Mouse (Mus musculus) MEL (cell line): Measurements from ENCODE around the gene Mtmr11. TPM values are rescaled to one million over a fixed set of nuclear protein-coding genes. Genes with fewer than 3 reads are reported as not detected.
A peak's percentile ranks its signal among the peaks of the same experiment; 100 is the strongest.

ENCODE experiments used
- DNase-seq: peaks from one replicate; pipeline ENCODE4 v3.0.0; 2011; ENCODE audit warnings: low read depth, low spot score
- H3K27ac ChIP-seq: 2 replicates; pipeline ENCODE4 v1.5.1; 2012; ENCODE audit warnings: low read depth, mild to moderate bottlenecking, control low read depth, low read length, moderate library complexity; ENCODE audit not compliant: control insufficient read depth
- H3K27me3 ChIP-seq, 2 experiments: fragments of 150-350 bp in 1 of 2; sonication (generic) in 1 of 2; 2 replicates each; pipeline ENCODE4 v1.6.1; 2012; ENCODE audit warnings: low read length in 2 of 2, mild to moderate bottlenecking in 2 of 2, improper control_type of control experiment in 1 of 2, moderate library complexity in 1 of 2; ENCODE audit not compliant: insufficient read depth in 2 of 2, control insufficient read depth in 1 of 2
- H3K36me3 ChIP-seq, 2 experiments: 2 replicates each; pipeline ENCODE4 v1.6.1; 2012 to 2014; ENCODE audit warnings: low read length in 2 of 2, improper control_type of control experiment in 1 of 2, inconsistent platforms in 1 of 2, mild to moderate bottlenecking in 1 of 2; ENCODE audit not compliant: insufficient read depth in 2 of 2, control insufficient read depth in 1 of 2
- H3K4me1 ChIP-seq, 2 experiments: fragments of 150-350 bp in 1 of 2; sonication (generic) in 1 of 2; 2 replicates each; pipeline ENCODE4 v1.6.1; 2012; ENCODE audit warnings: low read length in 2 of 2, improper control_type of control experiment in 1 of 2, mild to moderate bottlenecking in 1 of 2; ENCODE audit not compliant: insufficient read depth in 2 of 2, control insufficient read depth in 1 of 2
- H3K4me3 ChIP-seq, 2 experiments: fragments of 150-350 bp in 1 of 2; sonication (generic) in 1 of 2; 2 replicates each; pipeline ENCODE4 v1.5.1; 2012; ENCODE audit warnings: low read depth in 2 of 2, low read length in 2 of 2, mild to moderate bottlenecking in 2 of 2, moderate library complexity in 2 of 2, control low read depth in 1 of 2, improper control_type of control experiment in 1 of 2; ENCODE audit not compliant: control insufficient read depth in 1 of 2, insufficient read depth in 1 of 2
- H3K79me2 ChIP-seq: 2 replicates; pipeline ENCODE4 v1.6.1; 2012; ENCODE audit warnings: mild to moderate bottlenecking, low read length, moderate library complexity; ENCODE audit not compliant: control insufficient read depth, poor library complexity, insufficient read depth
- H3K9ac ChIP-seq: 2 replicates; pipeline ENCODE4 v1.6.1; 2012; ENCODE audit warnings: low read depth, mild to moderate bottlenecking, control low read depth, low read length, moderate library complexity; ENCODE audit not compliant: control insufficient read depth, poor library complexity, severe bottlenecking
- H3K9me3 ChIP-seq: fragments of 150-350 bp; sonication (generic); replicated peaks from 2 replicates; pipeline ENCODE4 v1.6.1; 2012; ENCODE audit warnings: mild to moderate bottlenecking, low read length, improper control_type of control experiment, moderate library complexity; ENCODE audit not compliant: insufficient read depth
- BHLHE40 ChIP-seq: IDR thresholded peaks from 2 replicates; pipeline ENCODE4 v1.6.1; 2012; ENCODE audit warnings: low read depth, mild to moderate bottlenecking, inconsistent platforms, low read length, improper control_type of control experiment, borderline replicate concordance
- CHD2 ChIP-seq: IDR thresholded peaks from 2 replicates; pipeline ENCODE4 v1.6.1; 2011; ENCODE audit warnings: low read length, improper control_type of control experiment
- CTCF ChIP-seq, 3 experiments: IDR thresholded peaks in 2 of 3; conservative IDR thresholded peaks in 1 of 3; 2 replicates each; pipeline ENCODE4 v1.5.1; 2011 to 2012; ENCODE audit warnings: low read length in 3 of 3, low read depth in 2 of 3, mild to moderate bottlenecking in 2 of 3, improper control_type of control experiment in 1 of 3, inconsistent platforms in 1 of 3, mixed read lengths in 1 of 3, moderate library complexity in 1 of 3; ENCODE audit not compliant: control insufficient read depth in 1 of 3, insufficient read depth in 1 of 3, poor library complexity in 1 of 3, severe bottlenecking in 1 of 3
- E2F4 ChIP-seq: IDR thresholded peaks from 2 replicates; pipeline ENCODE4 v1.6.1; 2011; ENCODE audit warnings: low read depth, low read length, improper control_type of control experiment, borderline replicate concordance
- ELF1 ChIP-seq: IDR thresholded peaks from 2 replicates; pipeline ENCODE4 v1.6.1; 2014; ENCODE audit warnings: low read depth, mild to moderate bottlenecking, inconsistent platforms, low read length, improper control_type of control experiment, moderate library complexity
- ETS1 ChIP-seq: IDR thresholded peaks from 2 replicates; pipeline ENCODE4 v1.6.1; 2012; ENCODE audit warnings: low read depth, mild to moderate bottlenecking, inconsistent platforms, low read length, improper control_type of control experiment, moderate library complexity
- GABPA ChIP-seq: IDR thresholded peaks from 2 replicates; pipeline ENCODE4 v1.6.1; 2012; ENCODE audit warnings: low read depth, mild to moderate bottlenecking, inconsistent platforms, low read length, improper control_type of control experiment, moderate library complexity
- HCFC1 ChIP-seq: IDR thresholded peaks from 2 replicates; pipeline ENCODE4 v1.6.1; 2012; ENCODE audit warnings: low read depth, mild to moderate bottlenecking, inconsistent platforms, low read length, improper control_type of control experiment, moderate library complexity
- JUND ChIP-seq: IDR thresholded peaks from 2 replicates; pipeline ENCODE4 v1.6.1; 2011; ENCODE audit warnings: low read depth, mild to moderate bottlenecking, improper control_type of control experiment, low read length
- KAT2A ChIP-seq: conservative IDR thresholded peaks from 2 replicates; pipeline ENCODE4 v1.6.1; 2012; ENCODE audit warnings: low read depth, low read length, improper control_type of control experiment, inconsistent platforms
- MAFK ChIP-seq: IDR thresholded peaks from 2 replicates; pipeline ENCODE4 v1.6.1; 2011; ENCODE audit warnings: low read depth, mild to moderate bottlenecking, low read length, improper control_type of control experiment, borderline replicate concordance
- MAX ChIP-seq: IDR thresholded peaks from 2 replicates; pipeline ENCODE4 v1.6.1; 2011; ENCODE audit warnings: low read length, improper control_type of control experiment
- MAZ ChIP-seq: IDR thresholded peaks from 2 replicates; pipeline ENCODE4 v1.6.1; 2012; ENCODE audit warnings: low read depth, mild to moderate bottlenecking, inconsistent platforms, low read length, improper control_type of control experiment
- MYB ChIP-seq: IDR thresholded peaks from 2 replicates; pipeline ENCODE4 v1.6.1; 2011; ENCODE audit warnings: mild to moderate bottlenecking, low read depth, low read length, improper control_type of control experiment
- POLR2A ChIP-seq, 2 experiments: IDR thresholded peaks; 2 replicates each; pipeline ENCODE4 v1.6.1; 2011 to 2012; ENCODE audit warnings: low read length in 2 of 2, mild to moderate bottlenecking in 2 of 2, control low read depth in 1 of 2, improper control_type of control experiment in 1 of 2, low read depth in 1 of 2, moderate library complexity in 1 of 2; ENCODE audit not compliant: control insufficient read depth in 1 of 2, insufficient read depth in 1 of 2, poor library complexity in 1 of 2
- POLR2AphosphoS5 ChIP-seq: IDR thresholded peaks from 2 replicates; pipeline ENCODE4 v1.6.1; 2012; ENCODE audit warnings: low read depth, borderline replicate concordance, mild to moderate bottlenecking, inconsistent platforms, low read length, moderate library complexity, mixed read lengths
- RAD21 ChIP-seq: IDR thresholded peaks from 2 replicates; pipeline ENCODE4 v1.6.1; 2011; ENCODE audit warnings: mild to moderate bottlenecking, low read depth, low read length, improper control_type of control experiment
- RCOR1 ChIP-seq: IDR thresholded peaks from 2 replicates; pipeline ENCODE4 v1.6.1; 2012; ENCODE audit warnings: low read depth, mild to moderate bottlenecking, inconsistent platforms, low read length, improper control_type of control experiment
- SMC3 ChIP-seq: IDR thresholded peaks from 2 replicates; pipeline ENCODE4 v1.6.1; 2011; ENCODE audit warnings: low read depth, low read length, improper control_type of control experiment
- TBP ChIP-seq: IDR thresholded peaks from 2 replicates; pipeline ENCODE4 v1.8.0; 2011; ENCODE audit warnings: low read depth, low read length, improper control_type of control experiment
- TCF12 ChIP-seq: IDR thresholded peaks from 2 replicates; pipeline ENCODE4 v1.6.1; 2014; ENCODE audit warnings: low read depth, mild to moderate bottlenecking, inconsistent platforms, low read length, improper control_type of control experiment, moderate library complexity
- UBTF ChIP-seq: IDR thresholded peaks from 2 replicates; pipeline ENCODE4 v1.6.1; 2012; ENCODE audit warnings: low read depth, mild to moderate bottlenecking, inconsistent platforms, low read length, improper control_type of control experiment, moderate library complexity, borderline replicate concordance; ENCODE audit not compliant: insufficient read depth
- USF1 ChIP-seq: IDR thresholded peaks from 2 replicates; pipeline ENCODE4 v1.6.1; 2014; ENCODE audit warnings: low read depth, mild to moderate bottlenecking, inconsistent platforms, low read length, improper control_type of control experiment, moderate library complexity
- ZMIZ1 ChIP-seq: IDR thresholded peaks from 2 replicates; pipeline ENCODE4 v1.6.1; 2012; ENCODE audit warnings: low read depth, mild to moderate bottlenecking, inconsistent platforms, low read length, improper control_type of control experiment, moderate library complexity
- polyA plus RNA-seq, 2 experiments: library from polyadenylated mRNA; stranded (reverse) in 1 of 2; unstranded in 1 of 2; fragments of >175 nt in 1 of 2; fragments of >200 nt in 1 of 2; gene quantifications; 2 replicates each; pipeline versions ENCODE4 v1.2.1 to v1.2.4; 2012; ENCODE audit warnings: low replicate concordance in 2 of 2, low read depth in 1 of 2; ENCODE audit not compliant: insufficient read length in 2 of 2, insufficient read depth in 1 of 2, missing spikeins in 1 of 2
- total RNA-seq: library from RNA; depleted of rRNA; stranded (reverse); fragments of 300-350 nt; gene quantifications from 2 replicates; pipeline ENCODE4 v1.2.3, GENCODE M21; 2012

Gene Mtmr11
- total and polyA plus RNA-seq, 3 experiments, result 0.77 to 1.4 TPM; not detected in 1

DNA sequence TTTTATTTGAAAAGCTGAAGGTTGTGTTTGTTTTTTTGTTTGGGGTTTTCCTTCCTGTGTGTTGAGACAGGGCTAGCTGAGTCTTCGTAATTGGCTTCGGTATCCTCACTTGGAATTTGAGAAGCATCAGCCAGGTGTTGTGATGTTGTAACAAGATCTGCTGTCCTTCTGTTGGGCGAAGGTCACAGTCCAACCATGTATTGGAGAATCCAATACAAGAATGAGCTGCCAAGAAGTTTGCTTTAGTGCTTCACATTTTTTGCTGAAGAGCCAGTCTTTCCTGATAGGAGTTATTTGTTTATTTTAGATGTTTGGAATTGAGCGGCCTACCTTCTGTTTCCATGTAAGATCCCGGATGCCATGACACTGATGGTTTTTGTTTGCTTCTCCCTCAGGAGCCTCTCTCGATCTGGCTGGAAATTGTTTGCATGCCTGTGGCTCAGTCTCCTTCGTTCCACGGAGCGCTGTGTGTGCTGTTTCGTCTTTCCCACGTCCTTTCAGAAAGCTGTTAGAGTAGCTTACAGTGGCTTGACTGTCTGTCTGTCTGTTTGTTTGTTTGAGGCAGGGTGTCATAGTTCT lies 28.4 kb upstream of the Mtmr11 start:
- no peak for DNase-seq
- TF ChIP-seq MYB (no peak), KAT2A (no peak), TBP (no peak), MAX (no peak), USF1 (no peak), SMC3 (no peak), ELF1 (no peak), ZMIZ1 (no peak), MAFK (no peak), ETS1 (no peak), E2F4 (no peak)
- Histone ChIP-seq H3K4me3 (no peak overlapping the region), H3K9me3 (no peaks in the 10 kb centered on the region), H3K4me1 (peaks cover 5 to 8% of the 10 kb centered on the region in 2 experiments; a peak in 2 of 4 replicates), H3K79me2 (no peaks in the 10 kb centered on the region), H3K27me3 (no peaks in the 10 kb centered on the region), H3K27ac (no peak overlapping the region), H3K9ac (no peak overlapping the region), H3K36me3 (peaks cover 10 to 19% of the 10 kb centered on the region in 2 experiments)

DNA sequence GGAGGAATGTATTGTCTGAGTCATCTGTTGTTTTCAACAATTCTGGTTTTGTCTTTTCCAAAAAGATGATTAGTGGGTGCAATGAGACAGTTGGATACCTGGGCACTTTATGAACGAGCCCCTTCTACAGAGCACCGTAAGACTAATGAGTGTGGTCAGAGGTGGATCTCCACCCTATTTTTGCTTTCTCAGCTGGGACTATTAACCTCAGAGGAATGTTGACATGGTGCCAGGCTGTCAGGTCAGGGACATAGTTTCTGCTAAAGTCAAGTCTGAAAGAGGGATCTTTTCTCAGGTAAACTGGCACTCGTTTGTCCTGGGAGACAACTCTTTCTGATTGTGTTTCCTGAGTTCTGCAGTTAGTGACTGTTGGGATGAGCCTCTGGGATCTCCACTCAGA lies 26.8 kb upstream of the Mtmr11 start:
- no peak for DNase-seq
- H3K79me2 ChIP-seq, result no peaks in the 10 kb centered on the region
- no peaks in the 10 kb centered on the region; a peak in 1 of 4 replicates for H3K4me1 ChIP-seq
- H3K9me3 ChIP-seq, result no peaks in the 10 kb centered on the region
- no peak overlapping the region for H3K4me3 ChIP-seq
- TF ChIP-seq JUND, result no peak
- no peak for TF ChIP-seq CHD2
- TF ChIP-seq GABPA, result no peak
- no peak for TF ChIP-seq TBP
- TF ChIP-seq TCF12, result no peak
- TF ChIP-seq CTCF (IDR thresholded peaks at IDR 0.05 in 2 of 3, conservative IDR thresholded peaks at IDR 0.05 in 1 of 3; ENCODE audit: control insufficient read depth in 1 of 3, insufficient read depth in 1 of 3, low read depth in 2 of 3, low read length in 3 of 3, poor library complexity in 1 of 3, severe bottlenecking in 1 of 3), result no peak
- peaks cover 2 to 27% of the 10 kb centered on the region in 2 experiments; a peak in 3 of 4 replicates for H3K36me3 ChIP-seq
- no peak overlapping the region for H3K27ac ChIP-seq
- H3K9ac ChIP-seq, result no peak overlapping the region
- no peaks in the 10 kb centered on the region for H3K27me3 ChIP-seq

DNA sequence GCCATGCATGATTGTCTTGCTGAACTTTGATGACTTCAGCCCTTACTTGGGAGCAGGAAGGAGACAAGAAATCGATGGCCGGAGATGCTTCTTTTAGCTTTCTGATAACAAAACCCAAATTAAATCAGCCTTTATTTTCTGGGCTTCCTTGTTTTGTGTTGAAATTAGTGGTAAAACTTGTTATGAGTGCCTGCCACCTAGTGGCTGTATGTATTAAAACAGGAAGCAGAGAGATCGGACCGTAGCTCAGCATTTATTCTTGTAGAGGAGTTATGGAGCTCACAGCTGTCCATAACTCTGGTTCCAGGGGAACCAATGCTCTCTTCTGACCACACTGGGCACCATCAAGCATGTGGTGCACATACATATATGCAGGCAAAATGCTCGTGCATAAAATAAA lies 13.9 kb upstream of the Mtmr11 start:
- Histone ChIP-seq H3K79me2 (no peaks in the 10 kb centered on the region), H3K36me3 (peaks cover 17 to 19% of the 10 kb centered on the region in 2 experiments), H3K9ac (no peak overlapping the region), H3K9me3 (no peaks in the 10 kb centered on the region), H3K27ac (no peak overlapping the region), H3K4me1 (peaks cover 9% of the 10 kb centered on the region in 2 experiments; a peak in 3 of 4 replicates), H3K4me3 (no peak overlapping the region), H3K27me3 (no peaks in the 10 kb centered on the region)
- DNase-seq, result peak; percentile 93
- TF ChIP-seq ZMIZ1 (no peak), CHD2 (no peak), MYB (no peak; the same call in 1 of the 2 replicates), KAT2A (no peak), RCOR1 (no peak), POLR2AphosphoS5 (no peak), RAD21 (peak; percentile 99), JUND (peak; percentile 80), ETS1 (0 out of 2 replicates have a peak, but pooled peaks have one; percentile 29), POLR2A (IDR thresholded peaks at IDR 0.05; ENCODE audit: control insufficient read depth in 1 of 2, insufficient read depth in 1 of 2, low read depth in 1 of 2, low read length in 2 of 2, poor library complexity in 1 of 2) (0 out of 4 replicates have a peak, but pooled peaks of 1 of the 2 experiments have one; percentile 27), BHLHE40 (peak; percentile 19; the same call in 1 of the 2 replicates), UBTF (no peak), HCFC1 (peak; percentile 54; the same call in 1 of the 2 replicates), CTCF (IDR thresholded peaks at IDR 0.05 in 2 of 3, conservative IDR thresholded peaks at IDR 0.05 in 1 of 3; ENCODE audit: control insufficient read depth in 1 of 3, insufficient read depth in 1 of 3, low read depth in 2 of 3, low read length in 3 of 3, poor library complexity in 1 of 3, severe bottlenecking in 1 of 3) (peak; percentile 51 to 99 (median 93)), MAZ (no peak; the same call in none of the 2 replicates), MAFK (peak; percentile 66)
